Mouse (Mus musculus): ENCODE results near the gene Fermt2. TPM values are rescaled to one million over a fixed set of nuclear protein-coding genes. Genes with fewer than 3 reads are reported as not detected.

Fermt2 gene
- polyA plus RNA-seq, 1 experiment from 2014 or later = 177 TPM

DNA sequence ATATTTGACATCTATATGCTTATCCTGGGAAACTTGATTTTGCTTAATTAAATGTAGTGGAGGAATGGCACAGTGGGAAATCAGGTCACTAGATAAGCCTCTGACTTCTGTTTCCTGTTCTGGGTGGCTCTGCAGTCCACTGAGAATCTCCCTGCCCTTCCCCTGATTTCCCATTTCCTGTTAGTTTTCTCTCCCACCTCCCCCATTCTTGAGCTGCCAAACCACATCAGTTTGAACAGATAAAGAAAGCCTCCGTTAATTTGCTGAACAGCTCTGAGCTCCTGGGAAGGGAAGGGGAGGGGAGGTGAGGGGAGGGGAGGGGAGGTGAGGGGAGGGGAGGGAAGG, 73.4 kb downstream of the Fermt2 start:
- ATAC-seq (replicated peaks; ENCODE audit: low FRiP score, low TSS enrichment, low read depth) (no peak), DNase-seq (ENCODE audit: low spot score) (no peak)
- no peak overlapping the region for H3K4me2 ChIP-seq (ENCODE audit: low read length)
- H3K9me3 ChIP-seq (ENCODE audit: control insufficient read depth, low read length) = no peaks in the 10 kb centered on the region
- H3K4me3 ChIP-seq (ENCODE audit: low read depth, low read length) = no peak overlapping the region
- H3K27me3 ChIP-seq (replicated peaks; ENCODE audit: control insufficient read depth, insufficient read depth, low read length) = no peaks in the 10 kb centered on the region
- H3K36me3 ChIP-seq (ENCODE audit: control insufficient read depth, insufficient read depth, low read length) = peaks cover 32% of the 10 kb centered on the region
- WGBS = 0% methylated on average over 1 of the region's 1 CpGs
- peaks cover 47% of the 10 kb centered on the region for H3K4me1 ChIP-seq (replicated peaks; ENCODE audit: control insufficient read depth, insufficient read depth, low read length)
- H3K9ac ChIP-seq (ENCODE audit: low read length) = no peak overlapping the region
- H3K27ac ChIP-seq (ENCODE audit: low read depth) = no peak overlapping the region

DNA sequence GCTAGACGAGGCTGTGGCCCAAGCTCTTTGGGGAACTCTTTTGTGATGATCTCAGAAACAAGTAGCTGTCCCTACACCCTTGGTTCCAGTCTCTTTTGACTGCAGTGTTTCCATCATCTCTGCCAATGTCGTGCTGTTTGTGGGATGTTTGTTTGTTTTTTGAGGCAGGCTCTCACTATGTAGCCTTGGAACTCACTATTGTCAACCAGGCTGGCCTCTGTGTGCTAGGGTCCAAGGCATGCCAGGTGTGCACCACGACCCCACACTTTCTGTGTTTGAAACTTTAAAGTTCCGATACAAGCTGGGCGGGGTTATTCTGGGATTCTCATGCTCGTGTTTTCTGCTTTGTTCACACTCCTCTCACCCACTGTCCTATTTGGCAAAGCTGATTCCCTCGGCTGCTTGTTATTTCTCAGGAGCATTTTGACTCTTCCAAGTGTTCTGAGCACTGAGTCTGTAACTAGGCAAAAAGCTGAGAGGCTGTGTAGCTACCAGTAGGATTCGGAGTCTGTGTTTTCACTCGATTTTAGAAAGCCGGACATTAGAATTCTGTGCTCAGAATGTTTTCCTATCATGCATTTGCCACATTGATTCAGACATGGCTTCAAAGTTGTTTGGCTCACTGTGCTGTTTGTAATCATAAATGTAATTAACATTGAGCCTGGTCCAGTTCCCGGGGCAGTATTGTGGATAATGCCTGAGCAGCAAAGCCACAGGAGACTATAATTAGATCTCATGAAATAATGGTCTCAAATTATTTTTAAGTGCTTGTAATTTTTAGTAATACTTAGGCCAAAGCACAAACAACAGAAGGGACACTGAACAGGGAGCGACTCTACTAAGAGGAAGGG, 74.0 kb downstream of the Fermt2 start:
- WGBS = 67% methylated on average over 12 of the region's 12 CpGs
- Histone ChIP-seq H3K27me3 (replicated peaks; ENCODE audit: control insufficient read depth, insufficient read depth, low read length) (no peaks in the 10 kb centered on the region), H3K4me1 (replicated peaks; ENCODE audit: control insufficient read depth, insufficient read depth, low read length) (peaks cover 47% of the 10 kb centered on the region), H3K27ac (ENCODE audit: low read depth) (no peak overlapping the region), H3K9me3 (ENCODE audit: control insufficient read depth, low read length) (no peaks in the 10 kb centered on the region), H3K4me3 (ENCODE audit: low read depth, low read length) (no peak overlapping the region), H3K36me3 (ENCODE audit: control insufficient read depth, insufficient read depth, low read length) (peaks cover 26% of the 10 kb centered on the region), H3K4me2 (ENCODE audit: low read length) (no peak overlapping the region), H3K9ac (ENCODE audit: low read length) (no peak overlapping the region)
- no peak for DNase-seq (ENCODE audit: low spot score)
- no peak for ATAC-seq (replicated peaks; ENCODE audit: low FRiP score, low TSS enrichment, low read depth)

GRCm38 (mm10) chr14:45453538-45454233, 76.2 kb downstream of the Fermt2 start:
- H3K9me3 ChIP-seq (ENCODE audit: control insufficient read depth, low read length) = no peaks in the 10 kb centered on the region
- no peak overlapping the region for H3K4me2 ChIP-seq (ENCODE audit: low read length)
- ATAC-seq (replicated peaks; ENCODE audit: low FRiP score, low TSS enrichment, low read depth) (no peak), DNase-seq (ENCODE audit: low spot score) (no peak)
- no peak overlapping the region for H3K9ac ChIP-seq (ENCODE audit: low read length)
- H3K4me3 ChIP-seq (ENCODE audit: low read depth, low read length) = no peak overlapping the region
- peak overlapping the region; percentile 64 for H3K27ac ChIP-seq (ENCODE audit: low read depth)
- no peaks in the 10 kb centered on the region for H3K27me3 ChIP-seq (replicated peaks; ENCODE audit: control insufficient read depth, insufficient read depth, low read length)
- 57% methylated on average over 5 of the region's 5 CpGs for WGBS
- H3K4me1 ChIP-seq (replicated peaks; ENCODE audit: control insufficient read depth, insufficient read depth, low read length) = peaks cover 47% of the 10 kb centered on the region
- H3K36me3 ChIP-seq (ENCODE audit: control insufficient read depth, insufficient read depth, low read length) = peaks cover 6% of the 10 kb centered on the region

- no peak for ATAC-seq (replicated peaks; ENCODE audit: low FRiP score, low TSS enrichment, low read depth)
- Histone ChIP-seq H3K4me1 (replicated peaks; ENCODE audit: control insufficient read depth, insufficient read depth, low read length) (peaks cover 47% of the 10 kb centered on the region), H3K36me3 (ENCODE audit: control insufficient read depth, insufficient read depth, low read length) (no peaks in the 10 kb centered on the region; the same call in 1 of the 2 replicates), H3K4me3 (ENCODE audit: low read depth, low read length) (no peak overlapping the region), H3K9me3 (ENCODE audit: control insufficient read depth, low read length) (no peaks in the 10 kb centered on the region), H3K9ac (ENCODE audit: low read length) (no peak overlapping the region), H3K27me3 (replicated peaks; ENCODE audit: control insufficient read depth, insufficient read depth, low read length) (no peaks in the 10 kb centered on the region), H3K27ac (ENCODE audit: low read depth) (peak overlapping the region; percentile 64), H3K4me2 (ENCODE audit: low read length) (no peak overlapping the region)
- no peak for DNase-seq (ENCODE audit: low spot score)
- 22% methylated on average over 11 of the region's 11 CpGs for WGBS
These were observed 76.9 kb downstream of the Fermt2 start for GRCm38 (mm10) chr14:45452861-45453512.

- ATAC-seq (replicated peaks; ENCODE audit: low FRiP score, low TSS enrichment, low read depth) (no peak), DNase-seq (ENCODE audit: low spot score) (no peak)
- no peak overlapping the region for H3K9ac ChIP-seq (ENCODE audit: low read length)
- no peaks in the 10 kb centered on the region for H3K36me3 ChIP-seq (ENCODE audit: control insufficient read depth, insufficient read depth, low read length)
- peaks cover 47% of the 10 kb centered on the region for H3K4me1 ChIP-seq (replicated peaks; ENCODE audit: control insufficient read depth, insufficient read depth, low read length)
- 26% methylated on average over 4 of the region's 4 CpGs for WGBS
- peak overlapping the region; percentile 64; the same call in 1 of the 2 replicates for H3K27ac ChIP-seq (ENCODE audit: low read depth)
- H3K27me3 ChIP-seq (replicated peaks; ENCODE audit: control insufficient read depth, insufficient read depth, low read length) = no peaks in the 10 kb centered on the region
- H3K9me3 ChIP-seq (ENCODE audit: control insufficient read depth, low read length) = no peaks in the 10 kb centered on the region
- no peak overlapping the region for H3K4me3 ChIP-seq (ENCODE audit: low read depth, low read length)
- H3K4me2 ChIP-seq (ENCODE audit: low read length) = no peak overlapping the region
These were observed 77.8 kb downstream of the Fermt2 start for GRCm38 (mm10) chr14:45452148-45452547.

DNA sequence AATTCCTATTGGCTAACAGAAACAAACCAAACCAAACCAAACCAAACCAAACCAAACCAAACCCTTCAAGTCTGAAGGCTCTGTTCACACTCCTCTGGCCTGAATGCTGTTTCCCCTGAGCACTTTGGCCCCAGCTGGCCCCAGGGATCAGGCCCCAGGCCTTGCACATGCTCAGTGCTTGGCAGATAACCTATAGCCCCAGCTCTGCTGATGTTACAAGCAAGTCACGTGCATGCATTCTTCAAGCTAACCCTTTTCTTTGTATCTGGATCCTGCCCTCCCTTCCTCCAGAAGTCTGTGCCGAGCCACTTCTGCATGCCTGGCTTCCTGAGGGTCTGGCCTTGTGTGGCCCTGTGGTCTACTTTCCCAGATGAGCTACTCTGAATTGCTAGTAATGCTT, 78.8 kb downstream of the Fermt2 start:
- Histone ChIP-seq H3K27ac (ENCODE audit: low read depth) (no peak overlapping the region), H3K4me2 (ENCODE audit: low read length) (no peak overlapping the region), H3K27me3 (replicated peaks; ENCODE audit: control insufficient read depth, insufficient read depth, low read length) (no peaks in the 10 kb centered on the region), H3K9me3 (ENCODE audit: control insufficient read depth, low read length) (no peaks in the 10 kb centered on the region), H3K9ac (ENCODE audit: low read length) (no peak overlapping the region), H3K4me1 (replicated peaks; ENCODE audit: control insufficient read depth, insufficient read depth, low read length) (peaks cover 42% of the 10 kb centered on the region), H3K4me3 (ENCODE audit: low read depth, low read length) (no peak overlapping the region), H3K36me3 (ENCODE audit: control insufficient read depth, insufficient read depth, low read length) (no peaks in the 10 kb centered on the region)
- 48% methylated on average over 2 of the region's 2 CpGs for WGBS
- ATAC-seq (replicated peaks; ENCODE audit: low FRiP score, low TSS enrichment, low read depth) (no peak), DNase-seq (ENCODE audit: low spot score) (no peak)

- no peak overlapping the region for H3K4me2 ChIP-seq (ENCODE audit: low read length)
- ATAC-seq (replicated peaks; ENCODE audit: low FRiP score, low TSS enrichment, low read depth) = no peak
- H3K4me3 ChIP-seq (ENCODE audit: low read depth, low read length) = no peak overlapping the region
- WGBS = 68% methylated on average over 3 of the region's 3 CpGs
- no peak for DNase-seq (ENCODE audit: low spot score)
- no peaks in the 10 kb centered on the region for H3K27me3 ChIP-seq (replicated peaks; ENCODE audit: control insufficient read depth, insufficient read depth, low read length)
- H3K9ac ChIP-seq (ENCODE audit: low read length) = no peak overlapping the region
- H3K27ac ChIP-seq (ENCODE audit: low read depth) = no peak overlapping the region
- no peaks in the 10 kb centered on the region for H3K9me3 ChIP-seq (ENCODE audit: control insufficient read depth, low read length)
- H3K4me1 ChIP-seq (replicated peaks; ENCODE audit: control insufficient read depth, insufficient read depth, low read length) = peaks cover 10% of the 10 kb centered on the region; the same call in 1 of the 2 replicates
- no peaks in the 10 kb centered on the region for H3K36me3 ChIP-seq (ENCODE audit: control insufficient read depth, insufficient read depth, low read length)
These were observed 83.1 kb downstream of the Fermt2 start for GRCm38 (mm10) chr14:45446777-45447176.

DNA sequence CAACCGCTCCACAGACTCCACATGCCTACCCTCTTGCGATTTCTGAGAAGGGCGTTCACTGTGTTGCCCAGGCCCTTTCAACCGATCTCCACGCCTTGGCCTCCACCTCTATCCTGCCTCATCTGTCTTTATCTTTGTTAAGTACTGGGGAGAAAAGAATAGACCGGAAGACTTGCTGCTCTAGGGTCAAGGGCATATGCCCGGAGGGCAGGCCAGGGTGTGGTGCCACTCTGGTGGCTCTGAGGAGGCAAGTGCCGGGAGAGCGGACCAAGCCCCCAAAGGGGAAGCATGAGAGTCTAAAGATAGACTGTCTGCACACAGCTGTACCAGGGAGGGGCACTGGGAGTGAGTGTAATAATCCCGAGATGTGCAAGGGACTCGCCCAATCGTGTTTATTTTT, 84.5 kb downstream of the Fermt2 start:
- H3K4me3 ChIP-seq (ENCODE audit: low read depth, low read length) = no peak overlapping the region
- no peaks in the 10 kb centered on the region for H3K36me3 ChIP-seq (ENCODE audit: control insufficient read depth, insufficient read depth, low read length)
- no peak overlapping the region for H3K9ac ChIP-seq (ENCODE audit: low read length)
- DNase-seq (ENCODE audit: low spot score) (no peak), ATAC-seq (replicated peaks; ENCODE audit: low FRiP score, low TSS enrichment, low read depth) (no peak)
- H3K27me3 ChIP-seq (replicated peaks; ENCODE audit: control insufficient read depth, insufficient read depth, low read length) = no peaks in the 10 kb centered on the region
- peaks cover 10% of the 10 kb centered on the region; the same call in 1 of the 2 replicates for H3K4me1 ChIP-seq (replicated peaks; ENCODE audit: control insufficient read depth, insufficient read depth, low read length)
- H3K27ac ChIP-seq (ENCODE audit: low read depth) = no peak overlapping the region
- no peak overlapping the region for H3K4me2 ChIP-seq (ENCODE audit: low read length)
- 56% methylated on average over 12 of the region's 12 CpGs for WGBS
- no peaks in the 10 kb centered on the region for H3K9me3 ChIP-seq (ENCODE audit: control insufficient read depth, low read length)
